Mouse (Mus musculus): ENCODE results near the gene Gm1993.
"Not testable (repeated sequence)": the region's sequence is repeated elsewhere in the genome, so short reads cannot be mapped to it uniquely, and the experiment has no call there.

Gene Gm1993

GRCm38 (mm10) chrX:25570352-25570751 lies at the start of gene Gm1993:
Gene Gm1993, minus strand, starts transcription at chrX:25570452.
- DNase-seq (ENCODE audit: low spot score) = not testable (repeated sequence)

All from urinary bladder, postnatal 14 days (tissue).